ENCODE assay signal across 25 mouse cellular contexts in the genomic region with DNA sequence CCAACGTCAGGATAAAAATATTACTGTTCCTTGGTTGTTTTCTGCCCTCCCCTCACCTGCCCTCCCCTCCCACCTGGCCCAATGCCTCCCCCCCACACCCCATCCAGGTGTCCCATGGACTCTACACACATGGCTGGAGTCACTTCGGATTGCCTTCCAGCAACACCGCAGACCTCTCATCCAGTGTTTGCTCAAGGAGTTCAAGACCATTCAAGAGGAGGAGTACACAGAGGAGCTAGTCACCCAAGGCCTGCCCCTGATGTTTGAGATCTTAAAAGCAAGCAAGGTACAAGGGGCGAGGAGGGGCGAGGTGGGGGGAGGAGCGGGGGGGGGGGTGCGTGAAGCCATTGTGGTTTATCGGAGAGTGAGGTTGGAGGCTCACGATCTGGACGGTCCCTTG.
DNase-seq lines count a peak whose midpoint lies in the region; ATAC-seq and TF ChIP-seq lines count a peak whose summit lies in the region.
"Had no signal": no experiment of that assay in that cellular context is flagged by ENCODE, and none has a peak within 500 bp of the region (broad histone marks: within the 10 kb centered on the region; RNA-seq: fewer than 3 reads in every experiment).

No protein-coding gene starts in this region.

- no peak for TF ChIP-seq EP300 in lung, postnatal 0 days (IDR thresholded peaks at IDR 0.05)

- no peak overlapping the region for H3K4me3 ChIP-seq in heart, embryonic 14.5 days (ENCODE audit: control insufficient read depth in 1 of 2, insufficient read depth in 1 of 2, low read depth in 1 of 2, low read length in 2 of 2)
- no peak overlapping the region for H3K4me3 ChIP-seq in heart, embryonic 12.5 days
- H3K4me3 ChIP-seq in lung, embryonic 14.5 days (ENCODE audit: low read depth, low read length) = no peak overlapping the region
- no peak overlapping the region for H3K4me3 ChIP-seq in lung, postnatal 0 days (ENCODE audit: low read depth, low read length)
- H3K4me3 ChIP-seq: embryonic facial prominence, embryonic 10.5 days; embryonic facial prominence, embryonic 13.5 days; erythroblast, embryonic 14.5 days; forebrain, embryonic 12.5 days; forebrain, embryonic 15.5 days; heart, embryonic 13.5 days; hindbrain, embryonic 12.5 days; hindbrain, embryonic 15.5 days had no signal

- no peak overlapping the region for H3K4me2 ChIP-seq in heart, embryonic 14.5 days (ENCODE audit: low read length)
- no peak overlapping the region for H3K4me2 ChIP-seq in heart, embryonic 12.5 days
- H3K4me2 ChIP-seq in lung, embryonic 14.5 days = no peak overlapping the region
- H3K4me2 ChIP-seq in lung, postnatal 0 days (replicated peaks; ENCODE audit: low read depth, low read length) = no peak overlapping the region
- H3K4me2 ChIP-seq: embryonic facial prominence, embryonic 13.5 days; forebrain, embryonic 12.5 days; forebrain, embryonic 15.5 days; heart, embryonic 13.5 days; hindbrain, embryonic 12.5 days; hindbrain, embryonic 15.5 days had no signal

- 87% methylated on average over 10 of the region's 10 CpGs for WGBS in heart, embryonic 14.5 days
- WGBS in heart, embryonic 12.5 days = 89% methylated on average over 10 of the region's 10 CpGs
- WGBS in lung, embryonic 14.5 days = 65% methylated on average over 10 of the region's 10 CpGs
- WGBS in lung, postnatal 0 days = 67% methylated on average over 10 of the region's 10 CpGs

- no peaks in the 10 kb centered on the region for H3K36me3 ChIP-seq in heart, embryonic 14.5 days (ENCODE audit: control insufficient read depth, insufficient read depth, low read length)
- H3K36me3 ChIP-seq in heart, embryonic 12.5 days = no peaks in the 10 kb centered on the region
- no peaks in the 10 kb centered on the region for H3K36me3 ChIP-seq in lung, embryonic 14.5 days (ENCODE audit: insufficient read depth)
- H3K36me3 ChIP-seq in lung, postnatal 0 days (ENCODE audit: insufficient read depth, low read length) = no peaks in the 10 kb centered on the region
- H3K36me3 ChIP-seq: embryonic facial prominence, embryonic 10.5 days; forebrain, embryonic 12.5 days; forebrain, embryonic 15.5 days; heart, embryonic 13.5 days; hindbrain, embryonic 12.5 days had no signal

- H3K27ac ChIP-seq in heart, embryonic 14.5 days (replicated peaks in 1 of 2; ENCODE audit: control insufficient read depth in 1 of 2, insufficient read depth in 1 of 2, low read depth in 2 of 2, low read length in 2 of 2) = no peak overlapping the region
- no peak overlapping the region for H3K27ac ChIP-seq in heart, embryonic 12.5 days (ENCODE audit: poor library complexity, severe bottlenecking)
- no peak overlapping the region for H3K27ac ChIP-seq in lung, embryonic 14.5 days (ENCODE audit: low read depth)
- H3K27ac ChIP-seq in lung, postnatal 0 days (ENCODE audit: low read length) = no peak overlapping the region
- H3K27ac ChIP-seq: embryonic facial prominence, embryonic 10.5 days; embryonic facial prominence, embryonic 13.5 days; forebrain, embryonic 12.5 days; forebrain, embryonic 15.5 days; heart, embryonic 13.5 days; hindbrain, embryonic 12.5 days; hindbrain, embryonic 15.5 days had no signal

- no peaks in the 10 kb centered on the region for H3K4me1 ChIP-seq in heart, embryonic 14.5 days (ENCODE audit: control insufficient read depth in 2 of 2, insufficient read depth in 2 of 2, low read length in 2 of 2)
- H3K4me1 ChIP-seq in heart, embryonic 12.5 days (replicated peaks) = no peaks in the 10 kb centered on the region
- no peaks in the 10 kb centered on the region for H3K4me1 ChIP-seq in lung, embryonic 14.5 days (ENCODE audit: insufficient read depth)
- H3K4me1 ChIP-seq in lung, postnatal 0 days (ENCODE audit: insufficient read depth, low read depth, low read length) = no peaks in the 10 kb centered on the region
- H3K4me1 ChIP-seq: embryonic facial prominence, embryonic 10.5 days; embryonic facial prominence, embryonic 13.5 days; forebrain, embryonic 12.5 days; forebrain, embryonic 15.5 days; heart, embryonic 13.5 days; hindbrain, embryonic 12.5 days; hindbrain, embryonic 15.5 days had no signal

- H3K27me3 ChIP-seq in heart, embryonic 14.5 days (ENCODE audit: control insufficient read depth, insufficient read depth, low read length) = peaks cover 4% of the 10 kb centered on the region; the same call in 1 of the 2 replicates
- H3K27me3 ChIP-seq in heart, embryonic 12.5 days (replicated peaks) = no peaks in the 10 kb centered on the region
- H3K27me3 ChIP-seq in lung, embryonic 14.5 days (ENCODE audit: insufficient read depth, low read length) = peaks cover 4% of the 10 kb centered on the region; the same call in 1 of the 2 replicates
- peaks cover 13% of the 10 kb centered on the region; the same call in 1 of the 2 replicates for H3K27me3 ChIP-seq in lung, postnatal 0 days (replicated peaks; ENCODE audit: insufficient read depth, low read length)
- H3K27me3 ChIP-seq: embryonic facial prominence, embryonic 13.5 days; forebrain, embryonic 12.5 days; forebrain, embryonic 15.5 days; hindbrain, embryonic 12.5 days; hindbrain, embryonic 15.5 days had no signal

- no peak overlapping the region for H3K9ac ChIP-seq in heart, embryonic 14.5 days (ENCODE audit: low read length)
- H3K9ac ChIP-seq in heart, embryonic 12.5 days = no peak overlapping the region
- no peak overlapping the region for H3K9ac ChIP-seq in lung, embryonic 14.5 days
- H3K9ac ChIP-seq in lung, postnatal 0 days (replicated peaks; ENCODE audit: low read depth) = no peak overlapping the region
- H3K9ac ChIP-seq: embryonic facial prominence, embryonic 13.5 days; forebrain, embryonic 12.5 days; forebrain, embryonic 15.5 days; heart, embryonic 13.5 days; hindbrain, embryonic 12.5 days; hindbrain, embryonic 15.5 days had no signal

- DNase-seq in lung, embryonic 14.5 days = peak; percentile 52
- DNase-seq in lung, postnatal 0 days (ENCODE audit: low spot score) = peak; percentile 83
- peak; percentile 42 for DNase-seq in lung, postnatal 25 days (ENCODE audit: low spot score)
- DNase-seq in cerebellum, postnatal 36 days = no peak
- DNase-seq in spleen, adult 18-20 months = no peak
- no peak for DNase-seq in embryo, embryonic 10.5 days (ENCODE audit: low spot score)
- DNase-seq: adrenal gland, postnatal 10 days; adrenal gland, postnatal 36 days; cerebellum, adult 18-20 months; cerebellum, adult 9-10 months; cerebellum, postnatal 14 days; embryo, embryonic 11 days; gastrocnemius, postnatal 25 days; heart, adult 18-20 months had no signal

- peak; percentile 12; the same call in 1 of the 2 replicates for ATAC-seq in heart, embryonic 14.5 days (ENCODE audit: insufficient number of reproducible peaks, insufficient read depth, low FRiP score, low read depth)
- ATAC-seq in heart, embryonic 12.5 days (ENCODE audit: insufficient number of reproducible peaks, low FRiP score) = no peak
- ATAC-seq in lung, embryonic 14.5 days (ENCODE audit: insufficient read depth) = peak; percentile 88
- peak; percentile 95 for ATAC-seq in lung, postnatal 0 days
- ATAC-seq: activated CD4-positive, CD25-positive, alpha-beta regulatory T cell, adult 4 months; forebrain, embryonic 15.5 days had no signal

- TF ChIP-seq CTCF in lung, embryonic 14.5 days (IDR thresholded peaks at IDR 0.05; ENCODE audit: low read depth) = no peak
- TF ChIP-seq CTCF in lung, postnatal 0 days (IDR thresholded peaks at IDR 0.05) = no peak

- H3K9me3 ChIP-seq in heart, embryonic 14.5 days (ENCODE audit: control insufficient read depth, low read length) = no peaks in the 10 kb centered on the region
- H3K9me3 ChIP-seq in heart, embryonic 12.5 days (replicated peaks) = no peaks in the 10 kb centered on the region
- no peaks in the 10 kb centered on the region for H3K9me3 ChIP-seq in lung, embryonic 14.5 days (ENCODE audit: low read depth, low read length)
- no peaks in the 10 kb centered on the region for H3K9me3 ChIP-seq in lung, postnatal 0 days (ENCODE audit: low read length)
- H3K9me3 ChIP-seq: embryonic facial prominence, embryonic 10.5 days; embryonic facial prominence, embryonic 13.5 days; forebrain, embryonic 12.5 days; forebrain, embryonic 15.5 days; heart, embryonic 13.5 days; hindbrain, embryonic 12.5 days; hindbrain, embryonic 15.5 days had no signal

Comparison
In these comparisons a context has a peak if more than half of its experiments do, and no peak if none do; other contexts are left out.
1. DNase-seq: peak in lung, embryonic 14.5 days (single experiment), lung, postnatal 0 days (single experiment) and lung, postnatal 25 days (single experiment); none in cerebellum, postnatal 36 days (0 of 2), spleen, adult 18-20 months (0 of 2) and embryo, embryonic 10.5 days (single experiment).